Mouse (Mus musculus): ENCODE data around the gene Gsc2.
"Not testable (repeated sequence)": the region's sequence is repeated elsewhere in the genome, so short reads cannot be mapped to it uniquely, and the experiment has no call there.

The Gsc2 gene

DNA sequence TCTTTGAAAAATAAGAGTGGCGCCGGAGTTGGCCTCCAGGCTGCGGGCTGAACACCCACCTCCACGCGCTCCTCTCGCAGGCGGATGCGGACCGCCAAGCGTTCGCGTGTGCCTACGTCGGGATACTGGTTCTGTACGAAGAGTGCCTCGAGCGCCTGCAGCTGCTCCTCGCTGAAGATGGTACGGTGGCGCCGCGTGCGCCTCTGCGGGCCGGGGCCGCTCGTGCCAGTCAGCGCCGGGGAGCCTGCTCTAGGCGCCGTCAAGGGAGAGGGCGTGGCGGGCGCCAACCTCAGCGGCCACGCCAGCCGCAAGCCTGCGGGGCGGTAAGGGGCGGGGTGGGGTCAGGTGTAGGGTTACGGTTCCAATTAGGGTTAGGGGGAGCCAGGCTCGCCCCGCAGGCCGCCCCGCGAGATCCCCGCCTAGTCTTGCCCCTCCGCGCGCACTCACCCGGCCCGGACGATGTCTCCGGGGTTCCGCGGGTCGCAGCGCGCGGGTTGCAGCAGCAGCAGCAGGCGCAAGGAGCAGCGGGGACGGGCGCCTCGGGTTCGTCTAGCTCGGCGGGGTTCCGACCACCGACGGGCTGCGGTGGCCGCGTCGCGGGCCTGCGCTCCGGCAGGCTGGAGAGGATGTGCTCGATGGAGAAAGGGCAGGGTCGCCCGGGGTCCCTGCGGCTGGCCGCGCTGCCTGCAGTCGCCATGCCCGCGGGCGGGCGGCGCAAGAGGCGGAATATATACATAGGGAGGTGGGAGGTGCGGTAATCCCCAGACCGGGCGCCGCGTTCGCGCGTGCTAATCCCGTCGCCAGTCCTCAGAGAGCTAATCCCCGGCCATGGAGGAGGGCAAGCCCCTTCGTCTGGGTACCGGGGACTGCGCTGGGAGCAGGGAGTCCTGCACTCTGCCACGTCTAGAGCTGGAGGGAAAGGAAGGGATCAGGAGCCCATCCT is at the start of gene Gsc2:
Gene Gsc2 (minus strand): TSS at position 753 of the 943 bp plus-strand sequence.
- DNase-seq (ENCODE audit: low spot score), result peak; percentile 39

DNA sequence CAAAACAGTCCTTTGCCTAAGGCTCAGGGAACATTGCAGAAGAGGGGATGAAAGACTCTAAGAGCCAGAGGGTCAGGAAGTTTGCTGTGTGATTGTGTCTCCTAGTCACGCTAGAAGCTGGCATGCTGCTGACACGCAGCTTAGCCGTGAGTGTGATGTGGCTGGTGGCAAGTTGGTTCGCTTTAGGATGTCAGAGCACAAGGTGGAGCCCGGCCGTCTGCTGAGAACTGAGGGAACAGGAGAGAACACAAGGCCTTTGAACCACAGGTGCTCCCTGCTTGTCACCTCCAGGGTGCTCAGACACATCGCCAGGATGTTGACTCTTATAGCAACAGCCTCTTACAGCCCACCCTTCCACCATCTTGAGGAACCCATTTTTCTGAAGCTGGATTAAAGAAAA is 47.2 kb upstream of the Gsc2 start:
- no peak for DNase-seq (ENCODE audit: low spot score)

DNA sequence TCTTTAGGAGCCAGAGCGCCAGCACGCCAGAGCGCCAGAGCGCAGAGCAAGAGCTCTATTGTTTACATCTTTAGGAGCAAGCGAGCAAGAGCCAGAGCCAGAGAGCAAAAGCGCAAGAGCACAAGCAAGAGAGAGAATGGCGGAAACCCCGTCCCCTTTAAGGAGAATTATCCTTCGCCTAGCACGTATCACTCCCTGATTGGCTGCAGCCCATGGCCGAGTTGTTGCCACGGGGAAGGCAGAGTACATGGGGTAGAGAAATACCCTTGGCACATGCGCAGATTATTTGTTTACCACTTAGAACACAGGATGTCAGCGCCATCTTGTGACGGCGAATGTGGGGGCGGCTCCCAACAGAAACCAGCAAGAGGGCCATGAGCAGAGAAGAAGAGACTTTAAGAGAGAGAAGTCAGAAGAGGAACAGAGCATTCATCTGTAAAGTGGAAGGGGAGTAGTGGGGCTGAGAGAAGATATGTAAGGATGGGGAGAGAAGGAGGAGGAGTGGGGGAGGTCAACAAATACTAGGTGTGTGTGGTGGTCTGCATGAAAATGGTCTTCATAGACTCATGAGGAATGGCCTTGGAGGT is 41.3 kb upstream of the Gsc2 start:
- not testable (repeated sequence) for DNase-seq (ENCODE audit: low spot score)

GRCm38 (mm10) chr16:17951618-17952017 is 36.8 kb upstream of the Gsc2 start:
- no peak for DNase-seq (ENCODE audit: low spot score)

DNA sequence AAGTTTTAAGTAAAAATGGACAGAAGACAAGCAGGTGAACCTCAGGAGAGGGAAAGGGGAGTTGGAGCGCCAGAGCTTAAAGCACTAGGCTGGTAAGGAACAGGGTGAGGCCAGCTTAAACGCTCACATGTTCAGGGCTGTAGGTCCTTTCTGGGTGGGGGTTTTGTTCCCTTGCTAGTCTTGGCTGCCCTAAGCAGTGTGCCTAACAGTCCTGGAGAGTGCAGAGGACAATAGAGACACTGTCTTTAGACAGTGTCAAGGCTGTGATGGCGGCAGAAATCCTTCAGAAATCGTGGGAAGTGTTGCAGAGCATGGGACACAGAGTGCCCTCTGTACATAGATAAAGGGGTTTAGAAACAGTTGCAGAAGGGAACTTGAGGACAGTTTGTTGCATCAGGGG is 35.2 kb upstream of the Gsc2 start:
- peak; percentile 12 for DNase-seq (ENCODE audit: low spot score)

DNA sequence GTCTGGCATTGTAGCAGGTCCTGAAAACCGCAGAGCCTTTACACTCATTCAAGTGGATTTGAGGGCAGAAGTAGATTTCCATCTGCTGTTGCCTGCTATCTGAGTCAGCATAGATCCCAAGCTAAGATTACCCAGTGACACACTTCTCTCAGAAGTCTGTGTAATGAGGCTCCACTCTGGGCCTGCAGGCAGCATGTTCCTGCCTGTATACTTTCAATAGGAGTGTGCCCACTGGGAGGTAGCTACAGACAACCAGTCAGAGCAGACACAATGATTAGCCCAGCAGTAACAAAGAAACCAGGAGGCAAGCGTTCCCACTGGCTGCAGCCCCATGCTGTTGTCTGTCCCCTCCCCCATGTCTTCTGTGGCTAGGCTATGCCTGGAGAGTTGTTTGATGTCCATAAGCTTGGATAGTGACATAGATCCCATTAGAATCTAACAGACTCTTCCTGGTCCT is 34.6 kb upstream of the Gsc2 start:
- DNase-seq (ENCODE audit: low spot score), result peak; percentile 69

DNA sequence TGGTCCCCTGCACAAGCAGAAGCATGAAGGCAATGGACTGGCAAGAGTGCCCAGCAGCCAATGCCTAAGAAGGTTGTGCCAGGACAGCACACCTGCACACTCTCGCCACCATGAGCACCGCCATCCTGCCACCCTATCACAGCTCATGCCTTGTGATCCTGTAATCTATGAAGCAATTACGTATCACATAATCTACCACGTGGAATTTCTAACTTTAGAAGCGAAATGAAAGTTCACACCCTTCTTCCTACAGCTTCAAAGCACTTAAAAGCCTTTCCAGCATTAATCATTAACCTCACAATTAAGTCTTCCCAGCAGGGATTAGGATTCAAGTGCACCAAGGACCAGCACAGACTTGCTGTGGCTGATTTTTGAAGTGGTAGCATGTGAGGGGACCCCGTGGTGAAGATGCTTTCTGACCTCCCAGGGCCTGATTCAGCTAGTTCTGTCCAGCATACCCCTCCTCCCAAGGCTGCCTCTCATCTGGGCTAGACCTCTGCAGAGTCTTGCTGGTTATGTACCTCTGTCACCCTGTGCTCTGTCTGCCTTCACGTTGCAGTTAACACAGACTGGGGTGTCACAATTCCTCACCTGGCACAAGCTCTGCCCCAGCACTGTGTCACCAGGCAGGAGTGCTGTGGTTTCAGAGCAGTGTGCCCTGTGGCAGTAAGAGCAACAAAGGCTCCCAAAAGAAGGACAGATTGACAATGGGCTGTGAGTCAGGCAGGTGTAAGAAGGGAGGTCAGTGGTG is 30.4 kb upstream of the Gsc2 start:
- DNase-seq (ENCODE audit: low spot score), result no peak

DNA sequence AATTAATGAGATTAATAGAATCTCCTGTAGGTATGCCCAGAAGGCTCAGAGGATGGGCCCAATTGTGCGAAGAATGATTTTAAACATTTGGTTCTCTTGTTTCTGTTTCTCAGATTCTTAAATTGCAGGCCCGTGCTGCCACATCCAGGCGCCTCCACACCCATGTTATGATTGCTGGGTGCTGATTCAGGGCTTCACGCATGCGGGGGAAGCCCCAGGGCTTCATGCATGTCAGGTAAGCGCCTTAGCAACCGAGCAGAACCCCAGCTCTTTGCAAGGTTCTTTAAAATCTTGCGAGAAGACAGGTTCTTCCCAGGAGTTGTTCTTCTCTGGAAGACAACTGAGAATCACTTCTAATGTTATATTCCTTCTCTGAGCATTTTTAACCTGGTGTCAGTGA is 28.6 kb upstream of the Gsc2 start:
- DNase-seq (ENCODE audit: low spot score), result no peak

DNA sequence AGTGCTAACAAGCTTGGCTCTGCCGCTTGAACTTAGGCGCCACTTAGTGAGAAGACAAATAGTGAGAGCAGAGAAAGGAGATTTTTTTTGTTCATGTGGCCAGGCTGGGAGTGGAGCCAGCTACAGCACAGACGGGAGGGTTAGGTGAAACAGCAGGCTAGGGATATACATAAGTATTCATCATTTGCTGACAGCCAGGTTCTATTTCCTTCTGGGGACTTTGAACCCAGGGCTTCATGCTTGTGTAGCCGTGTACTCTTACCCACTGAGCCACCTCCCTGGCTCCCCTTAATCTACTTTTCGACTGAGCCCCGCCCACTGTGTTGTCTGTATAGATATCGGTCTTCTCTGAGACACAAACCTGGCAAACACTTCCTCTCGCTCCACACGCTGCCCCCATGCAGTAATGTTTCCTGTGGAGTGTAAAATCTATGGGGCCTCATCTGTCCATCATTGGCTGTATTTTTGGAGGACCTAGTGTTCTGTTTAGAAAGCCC is 24.4 kb upstream of the Gsc2 start:
- DNase-seq (ENCODE audit: low spot score), result no peak

DNA sequence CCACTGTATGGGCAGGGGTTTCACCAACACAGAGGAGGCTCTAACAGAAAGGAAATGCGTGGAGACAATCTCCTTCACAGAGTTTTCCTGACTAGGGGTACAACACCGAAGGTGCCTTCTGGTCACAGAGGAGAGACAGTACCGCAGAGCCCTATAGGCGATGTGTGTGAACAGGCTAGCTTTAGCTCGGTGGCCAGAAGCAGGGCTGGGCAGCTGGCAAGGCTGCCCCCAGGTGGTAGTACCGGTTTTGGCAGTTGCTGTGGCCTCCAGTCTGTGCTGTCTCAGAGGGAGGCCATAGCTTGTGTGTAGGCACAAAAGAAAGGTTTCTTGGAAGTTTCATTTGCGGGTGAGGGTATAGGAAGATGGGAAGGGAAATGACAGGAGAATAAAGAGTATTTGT is 24.0 kb upstream of the Gsc2 start:
- peak; percentile 79 for DNase-seq (ENCODE audit: low spot score)

GRCm38 (mm10) chr16:17938187-17938586 is 23.3 kb upstream of the Gsc2 start:
- DNase-seq (ENCODE audit: low spot score), result no peak

DNA sequence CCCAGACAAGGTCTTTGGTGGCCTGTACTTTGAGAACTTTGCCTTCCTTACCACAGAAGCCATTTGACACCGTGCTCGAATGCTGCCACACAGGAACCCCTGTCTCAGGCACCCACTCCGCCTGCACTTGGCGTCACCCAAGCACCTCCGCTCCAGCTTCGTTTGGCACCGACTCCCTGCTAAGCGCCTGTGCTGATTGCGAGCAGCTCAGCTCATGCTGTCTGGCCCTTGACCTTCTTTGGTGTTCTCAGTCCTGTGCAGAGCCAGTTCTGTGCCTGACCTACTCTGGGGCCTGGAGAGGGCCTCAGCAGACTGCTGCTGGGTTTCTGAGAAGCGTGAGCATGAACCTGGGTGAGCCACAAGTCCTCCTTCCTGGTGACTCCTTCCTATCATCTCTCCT is 21.9 kb upstream of the Gsc2 start:
- DNase-seq (ENCODE audit: low spot score), result no peak

DNA sequence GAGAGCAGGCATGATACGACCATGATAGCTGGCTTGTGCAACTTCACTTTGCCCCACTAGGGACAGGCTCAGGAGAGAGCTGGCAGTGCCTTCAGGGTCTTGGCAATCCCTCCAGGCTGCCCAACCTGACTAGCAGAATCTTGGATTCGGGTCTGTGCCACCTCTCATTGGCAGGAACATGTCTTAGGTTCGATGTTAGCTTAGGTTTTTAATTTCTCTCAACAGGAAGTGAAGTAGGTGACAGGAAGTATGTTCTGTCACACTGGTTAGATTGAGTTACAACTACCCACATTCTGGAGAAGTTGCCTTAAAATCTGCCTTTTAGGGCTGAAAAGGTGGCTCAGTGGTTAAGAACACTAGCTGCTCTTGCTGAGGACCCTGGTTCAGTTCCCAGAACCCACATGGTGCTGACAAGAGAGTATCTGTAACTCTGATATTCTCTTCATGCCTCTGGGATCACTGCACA is 19.6 kb upstream of the Gsc2 start:
- no peak for DNase-seq (ENCODE audit: low spot score)

GRCm38 (mm10) chr16:17933594-17934444 is 19.0 kb upstream of the Gsc2 start:
- no peak for DNase-seq (ENCODE audit: low spot score)

GRCm38 (mm10) chr16:17931906-17932460 is 17.1 kb upstream of the Gsc2 start:
- DNase-seq (ENCODE audit: low spot score), result no peak

- DNase-seq (ENCODE audit: low spot score), result no peak
These were observed 14.8 kb upstream of the Gsc2 start for GRCm38 (mm10) chr16:17929631-17930030.

- DNase-seq (ENCODE audit: low spot score), result no peak
These were observed 14.4 kb upstream of the Gsc2 start for GRCm38 (mm10) chr16:17929211-17929610.

DNA sequence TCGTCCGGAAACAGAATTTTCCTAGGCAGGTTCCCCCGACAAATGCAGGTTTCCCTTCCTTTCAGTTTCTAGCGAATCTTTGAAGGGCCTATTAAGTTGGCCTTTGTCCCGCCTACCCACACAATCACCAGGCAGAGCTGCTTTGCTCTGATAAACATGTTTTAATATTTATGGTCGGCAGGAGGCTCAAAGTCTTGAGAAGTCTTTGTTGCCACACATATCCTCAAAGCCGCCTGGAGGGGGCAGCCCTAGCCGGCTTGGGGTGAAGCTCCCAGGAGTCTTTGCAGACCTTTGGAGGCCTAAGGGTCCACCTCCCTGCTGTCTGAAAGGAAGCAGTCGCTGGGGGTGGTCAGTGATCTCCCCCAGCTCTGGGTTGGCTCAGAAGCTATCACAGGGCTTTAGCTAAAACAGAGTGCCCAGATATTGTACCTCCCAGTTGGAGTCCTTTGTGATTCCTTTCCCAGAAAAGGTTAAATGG is 13.8 kb upstream of the Gsc2 start:
- DNase-seq (ENCODE audit: low spot score), result peak; percentile 87

GRCm38 (mm10) chr16:17928087-17928580 is 13.3 kb upstream of the Gsc2 start, which contains the start of gene Slc25a1:
TSS of gene Slc25a1 (minus strand) at chr16:17928219.
- peak; percentile 89 for DNase-seq (ENCODE audit: low spot score)

- peak; percentile 72 for DNase-seq (ENCODE audit: low spot score)
These were observed 12.7 kb upstream of the Gsc2 start for GRCm38 (mm10) chr16:17927351-17928082.
